Mouse (Mus musculus) ES-Bruce4 (cell line): ENCODE results near the gene Ldlr.

Source experiments
- CTCF ChIP-seq: IDR thresholded peaks from one replicate; pipeline ENCODE4 v1.8.1; 2011; ENCODE audit warnings: low read depth, low read length
- EP300 ChIP-seq: IDR thresholded peaks from 2 replicates; pipeline ENCODE4 v1.6.1; 2011; ENCODE audit warnings: low read depth, low read length; ENCODE audit not compliant: insufficient read depth
- POLR2A ChIP-seq: IDR thresholded peaks from one replicate; pipeline ENCODE4 v1.8.1; 2011; ENCODE audit warnings: low read length; ENCODE audit not compliant: insufficient read depth

DNA sequence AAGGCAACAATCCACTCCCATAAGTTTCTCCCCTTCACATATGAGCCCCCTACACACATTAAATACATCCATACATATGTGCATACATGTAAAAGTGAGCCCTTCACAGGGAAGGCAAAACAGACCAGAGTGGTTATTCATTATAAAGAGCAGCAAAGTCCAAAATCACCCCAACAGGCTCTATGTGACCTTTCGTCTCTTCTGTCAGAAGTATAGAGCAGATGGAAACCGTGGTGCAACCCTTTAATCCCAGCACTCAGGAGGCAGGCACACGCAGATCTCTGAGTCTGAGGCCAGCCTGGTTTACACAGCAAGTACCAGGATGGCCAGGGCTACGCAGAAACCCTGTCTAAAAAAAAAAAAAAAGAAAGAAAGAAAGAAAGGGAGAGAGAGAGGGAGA is 17.2 kb upstream of the Ldlr start:
- TF ChIP-seq POLR2A, result no peak
- no peak for TF ChIP-seq CTCF
- TF ChIP-seq EP300, result no peak
